Mouse (Mus musculus) mouse trophoblast stem cell (cell line): ENCODE results near the gene Nmt2.

ENCODE experiments used
- in situ Hi-C, 2 experiments: fragments of 300-500 bp; cut with MseI, MboI; formaldehyde crosslinking; loops; 2 replicates in 1 of 2; 3 replicates in 1 of 2; pipeline ENCODE4 v1.15.1; 2025

Gene Nmt2

GRCm38 (mm10) chr2:3326547-3326946, 42.5 kb downstream of the Nmt2 start:
- in situ Hi-C loops: loop anchor here in 1 of 2 experiments (25.0 kb wide), 1 partner anchor 436 kb away; no protein-coding TSS in a partner anchor

DNA sequence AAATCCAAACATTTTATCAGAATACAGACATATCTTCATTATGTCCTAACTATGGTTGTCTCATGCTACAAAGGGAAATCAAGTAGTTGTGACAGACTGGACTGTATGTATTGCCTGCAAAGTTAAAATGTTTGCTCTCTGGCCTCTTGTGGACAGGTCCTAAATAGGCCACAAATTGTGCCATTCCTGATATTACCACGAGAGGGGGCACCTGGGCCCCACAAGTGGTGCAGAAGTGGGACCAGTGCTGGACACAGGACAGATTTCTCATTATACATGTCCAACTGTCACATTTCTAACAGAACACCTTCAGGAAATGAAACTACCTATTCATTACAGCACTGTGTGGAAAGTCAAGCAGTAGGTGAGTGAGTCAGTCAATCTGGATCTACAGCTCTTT, 43.3 kb downstream of the Nmt2 start:
- in situ Hi-C loops: loop anchor here in 1 of 2 experiments (25.0 kb wide), 1 partner anchor 435 kb away; no protein-coding TSS in a partner anchor

DNA sequence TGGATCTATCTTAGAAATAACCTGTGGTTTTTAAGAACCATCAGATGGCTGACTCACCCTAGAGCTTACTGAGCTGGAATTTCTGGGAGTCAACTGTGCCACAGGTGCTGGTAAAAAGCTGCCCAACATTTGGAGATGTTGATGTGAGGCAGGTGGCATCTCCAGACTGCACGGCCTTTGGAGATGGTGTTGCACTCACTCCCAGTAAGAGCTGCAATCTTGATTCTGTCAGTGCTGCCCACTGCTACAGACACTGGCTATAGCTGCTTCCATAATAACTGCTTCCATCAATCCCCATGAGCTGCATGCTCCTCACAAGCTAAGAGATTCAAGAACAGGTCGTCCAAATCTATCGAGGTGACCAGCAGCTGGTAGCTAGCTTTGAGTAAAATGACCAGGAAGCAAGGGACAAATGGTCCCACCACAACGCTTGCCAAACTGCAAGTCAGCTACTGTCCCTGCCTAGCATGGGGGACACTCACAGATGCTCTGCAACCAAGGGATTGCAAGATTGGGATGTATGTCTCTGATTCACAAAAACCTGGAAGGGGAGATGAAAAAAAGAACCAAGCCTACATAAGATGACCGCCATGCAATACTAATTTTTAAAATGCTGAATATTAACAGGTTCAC, 47.2 kb downstream of the Nmt2 start:
- in situ Hi-C loops: loop anchor here in 1 of 2 experiments (25.0 kb wide), 1 partner anchor 431 kb away; no protein-coding TSS in a partner anchor

DNA sequence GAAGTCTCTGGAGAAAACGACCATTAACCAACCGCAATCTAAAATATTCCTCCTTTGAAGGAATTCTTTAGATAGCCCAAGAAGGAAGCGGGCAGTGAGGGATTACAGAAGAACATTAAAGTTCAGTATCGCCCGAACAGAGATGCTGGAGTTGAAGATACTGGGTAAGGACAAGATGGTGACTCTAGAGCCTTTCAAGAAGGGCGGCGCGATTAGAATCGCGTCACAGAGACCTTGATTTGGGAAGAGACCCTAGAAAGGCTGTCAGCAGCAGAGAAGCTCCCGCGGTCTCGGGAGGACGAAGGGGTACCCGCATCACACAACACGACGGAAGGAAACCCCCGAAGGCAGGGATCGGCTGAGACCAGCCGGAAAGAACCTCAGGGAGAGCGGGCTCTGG, 48.0 kb downstream of the Nmt2 start:
- in situ Hi-C loops: loop anchor here in 1 of 2 experiments (25.0 kb wide), 1 partner anchor 430 kb away; no protein-coding TSS in a partner anchor

DNA sequence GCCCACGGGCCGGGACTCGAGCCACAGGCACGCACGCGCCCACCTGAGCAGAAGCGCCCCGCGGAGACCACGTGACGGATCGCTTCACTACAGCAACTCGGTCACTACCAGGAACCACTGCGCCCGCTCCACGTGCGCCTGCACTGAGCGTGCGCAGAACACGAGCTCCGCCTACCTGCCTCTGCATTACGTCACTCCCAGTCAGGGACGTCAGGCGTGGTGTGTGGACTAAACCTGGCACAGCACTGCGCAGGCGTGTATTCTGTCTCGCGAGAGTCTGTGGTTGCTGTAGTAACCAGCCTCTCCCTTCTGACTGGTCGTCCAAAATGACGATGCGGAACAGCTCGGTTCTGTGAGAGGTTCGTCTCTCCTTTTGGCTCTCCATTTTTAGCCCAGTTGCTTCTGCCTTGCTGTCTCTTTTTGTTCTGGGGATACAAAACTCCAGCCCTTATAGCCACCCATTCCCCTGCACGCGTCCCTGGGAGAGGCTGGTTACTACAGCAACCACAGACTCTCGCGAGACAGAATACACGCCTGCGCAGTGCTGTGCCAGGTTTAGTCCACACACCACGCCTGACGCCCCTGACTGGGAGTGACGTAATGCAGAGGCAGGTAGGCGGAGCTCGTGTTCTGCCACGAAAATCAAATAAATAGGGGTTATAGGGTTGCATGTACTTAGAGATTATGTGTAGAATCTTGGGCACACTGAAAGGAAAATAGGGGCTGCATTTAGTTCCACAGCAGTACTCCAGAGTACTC, 48.7 kb downstream of the Nmt2 start, which contains the start of gene Rpp38:
TSS of gene Rpp38 (minus strand) at position 160 of the 759 bp plus-strand sequence.
- in situ Hi-C loops: loop anchor here in 1 of 2 experiments (25.0 kb wide), 1 partner anchor 430 kb away; no protein-coding TSS in a partner anchor

DNA sequence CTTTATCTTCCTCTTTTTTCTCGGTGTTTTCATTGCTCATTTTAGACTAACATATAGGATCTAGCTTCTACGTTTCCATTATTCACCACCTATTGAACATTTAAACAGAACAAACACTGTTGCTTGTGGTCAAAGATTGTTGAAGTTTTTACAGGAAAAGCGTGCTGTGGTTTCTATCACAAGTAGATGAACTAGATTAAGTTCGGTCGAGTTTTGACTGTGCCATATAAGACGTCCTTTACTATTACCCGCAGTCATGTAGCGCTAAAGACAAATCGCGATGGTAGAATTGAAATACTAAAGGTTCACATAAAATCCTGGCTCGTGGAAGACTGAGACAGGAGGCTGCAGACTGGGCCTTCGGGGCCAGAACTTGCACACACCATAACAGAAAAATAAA, 49.7 kb downstream of the Nmt2 start:
- in situ Hi-C loops: loop anchor here in 1 of 2 experiments (25.0 kb wide), 1 partner anchor 429 kb away; no protein-coding TSS in a partner anchor

DNA sequence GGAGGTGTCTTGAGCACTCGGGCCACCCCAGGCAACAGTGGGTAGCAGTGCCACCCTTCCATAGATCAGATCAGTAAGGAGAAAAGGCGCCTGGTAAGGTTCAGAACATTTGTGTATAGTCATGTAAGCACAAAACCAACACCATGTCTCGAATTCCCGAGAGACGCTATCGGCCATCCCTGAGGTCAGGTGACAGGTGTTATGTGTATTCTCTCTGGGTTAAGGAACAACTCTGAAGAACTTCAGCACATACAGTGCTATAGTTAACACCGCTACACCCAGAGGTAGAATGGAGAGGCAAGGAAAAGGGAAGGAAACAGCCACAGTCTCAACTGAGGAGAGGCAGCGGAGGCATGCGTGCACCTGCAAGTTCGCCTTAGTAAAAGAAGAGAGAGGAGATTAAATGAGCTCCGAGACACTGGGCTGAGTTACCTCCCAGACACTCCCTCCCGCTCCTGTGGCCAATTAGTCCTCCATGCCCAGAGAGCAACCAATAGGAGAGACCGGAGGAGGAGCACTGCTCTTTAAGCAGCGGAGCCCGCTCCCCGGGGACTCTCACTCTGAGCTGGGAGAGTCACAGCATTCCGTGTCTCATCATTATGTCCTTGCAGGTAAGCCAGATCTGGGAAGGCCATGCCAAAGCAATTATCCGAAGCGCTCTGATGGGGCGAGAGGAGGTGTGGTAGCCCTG, 51.7 kb downstream of the Nmt2 start, which contains the start of gene Acbd7:
TSS of gene Acbd7 (plus strand) at position 558 of the 691 bp plus-strand sequence.
- in situ Hi-C loops: loop anchor here in 1 of 2 experiments (25.0 kb wide), 1 partner anchor 427 kb away; no protein-coding TSS in a partner anchor

DNA sequence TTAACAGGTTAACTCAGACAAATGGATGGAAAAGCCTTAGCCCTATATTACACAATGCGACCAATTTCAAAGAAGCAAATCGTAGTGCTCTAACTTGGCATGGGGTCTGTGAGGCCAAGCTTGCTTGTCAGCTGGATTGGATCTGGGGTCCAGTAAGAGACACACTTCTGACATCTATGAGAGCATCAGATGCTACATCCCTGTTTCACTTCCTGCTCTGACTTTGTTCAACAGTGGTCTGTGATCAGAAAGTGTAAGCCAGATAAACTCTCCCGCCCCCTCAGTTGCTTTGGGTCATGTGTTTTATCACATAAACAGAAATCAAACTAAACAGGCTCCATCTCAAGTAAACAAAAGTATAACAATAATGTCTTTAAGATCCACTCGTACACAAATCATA, 64.4 kb downstream of the Nmt2 start:
- in situ Hi-C loops: loop anchor here (5.0 to 25.0 kb wide), 2 partner anchors 64 to 414 kb away; no protein-coding TSS in a partner anchor

- in situ Hi-C loops: loop anchor here (5.0 to 25.0 kb wide), 2 partner anchors 63 to 413 kb away; no protein-coding TSS in a partner anchor
Measured at GRCm38 (mm10) chr2:3348919-3349318, 64.9 kb downstream of the Nmt2 start.

GRCm38 (mm10) chr2:3353160-3353559, 69.1 kb downstream of the Nmt2 start:
- in situ Hi-C loops: no loop called here

DNA sequence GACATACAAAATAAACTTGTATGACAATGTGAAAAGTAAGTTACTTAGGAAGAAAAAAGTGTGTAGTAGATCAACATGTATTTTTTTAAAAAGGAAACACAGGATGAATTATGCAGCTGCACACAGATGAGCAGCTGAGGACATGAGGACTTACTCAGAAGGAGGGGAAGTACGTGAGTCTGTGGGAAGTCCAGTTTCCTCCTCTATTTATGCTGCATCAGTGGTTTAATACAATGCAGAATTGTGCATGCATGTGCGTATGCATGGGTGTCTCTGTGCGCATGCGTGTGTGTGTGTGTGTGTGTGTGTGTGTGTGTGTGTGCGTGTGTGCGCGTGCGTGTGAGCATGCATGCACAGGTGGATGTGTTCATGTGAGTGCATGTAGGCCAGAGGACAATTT, 71.8 kb downstream of the Nmt2 start:
- in situ Hi-C loops: no loop called here

DNA sequence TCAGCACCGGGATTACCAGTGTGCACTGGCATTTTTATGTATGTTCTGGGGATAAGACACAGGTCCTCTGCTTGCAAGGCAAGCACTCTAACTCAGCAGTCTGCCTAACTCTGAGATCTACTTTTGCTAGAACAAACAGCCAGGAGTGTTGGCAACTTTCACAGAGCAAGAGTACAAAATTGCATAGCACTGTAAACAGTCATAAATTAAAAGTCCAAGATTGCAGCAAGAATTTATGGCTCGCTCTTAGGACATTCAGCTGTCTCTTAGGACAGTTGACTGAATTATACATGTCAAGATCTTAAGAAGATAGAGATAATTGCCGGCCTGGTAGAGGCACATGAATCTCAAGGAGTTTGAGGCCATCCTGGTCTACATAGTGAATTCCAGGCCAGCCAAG, 72.3 kb downstream of the Nmt2 start:
- in situ Hi-C loops: no loop called here

DNA sequence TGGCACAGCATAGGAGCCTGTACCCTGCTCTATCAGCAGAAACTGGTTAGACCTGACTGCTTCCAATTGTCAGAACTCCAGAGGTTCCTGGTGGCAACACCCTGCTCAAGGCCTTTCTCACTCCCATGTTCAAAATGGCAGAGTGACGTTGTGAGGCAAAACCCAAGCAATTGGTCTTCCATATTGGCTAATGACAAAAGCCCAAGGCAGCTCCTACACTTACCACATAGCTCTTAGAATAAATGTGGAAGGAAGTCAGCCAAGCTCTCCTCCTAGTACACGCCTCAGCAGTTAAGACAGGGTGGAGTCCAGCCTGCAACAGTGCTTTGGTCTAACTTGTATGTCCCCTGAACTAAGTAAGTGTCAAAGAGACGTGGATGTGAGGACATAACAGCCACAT, 73.9 kb downstream of the Nmt2 start:
- in situ Hi-C loops: no loop called here

DNA sequence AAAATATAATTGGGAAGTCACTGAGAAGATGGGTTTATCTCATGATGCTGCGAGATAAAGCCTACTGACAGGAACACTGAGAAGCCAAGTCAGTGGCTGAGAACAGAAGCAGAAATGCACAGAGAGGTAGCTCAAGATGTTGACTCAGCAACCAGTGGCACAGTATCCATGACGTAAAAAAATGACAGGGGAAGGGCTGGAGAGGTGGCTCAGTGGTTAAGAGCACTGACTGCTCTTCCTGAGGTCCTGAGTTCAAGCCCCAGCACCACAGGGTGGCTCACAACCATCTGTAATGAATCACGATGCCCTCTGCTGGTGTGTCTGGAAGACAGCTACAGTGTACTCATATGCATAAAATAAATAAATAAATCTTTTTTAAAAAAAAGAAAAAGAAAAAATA, 77.1 kb downstream of the Nmt2 start:
- in situ Hi-C loops: no loop called here

GRCm38 (mm10) chr2:3365127-3365526, 81.1 kb downstream of the Nmt2 start:
- in situ Hi-C loops: no loop called here
